Mouse (Mus musculus) MEL (cell line): ENCODE measurements around the gene Ccna1.

Source experiments
- ETS1 ChIP-seq: IDR thresholded peaks from 2 replicates; pipeline ENCODE4 v1.6.1; 2012; ENCODE audit warnings: low read depth, mild to moderate bottlenecking, inconsistent platforms, low read length, improper control_type of control experiment, moderate library complexity
- ZC3H11A ChIP-seq: IDR thresholded peaks from 2 replicates; pipeline ENCODE4 v1.6.1; 2012; ENCODE audit warnings: low read depth, mild to moderate bottlenecking, inconsistent platforms, low read length, improper control_type of control experiment

GRCm38 (mm10) chr3:55004036-55004435 lies 51.3 kb downstream of the Ccna1 start:
- no peak for TF ChIP-seq ETS1
- no peak for TF ChIP-seq ZC3H11A
